Mouse (Mus musculus) layer of hippocampus, adult 8-10 months (tissue): ENCODE data around the gene C2cd4c. TPM values are rescaled to one million over a fixed set of nuclear protein-coding genes. Genes with fewer than 3 reads are reported as not detected.

ENCODE experiments used
- DNase-seq, 2 experiments: peaks; one replicate each; pipeline ENCODE4 v3.0.0; 2022; ENCODE audit warnings: low spot score in 2 of 2
- total RNA-seq, 4 experiments: library from RNA; stranded (reverse); gene quantifications; 2 replicates each; pipeline ENCODE4 v1.2.4; 2022

The C2cd4c gene
- total RNA-seq, 4 experiments from 2014 or later, result 13.4 to 17.6 (median 15.5) TPM

GRCm38 (mm10) chr10:79579781-79580180 is 34.0 kb downstream of the C2cd4c start:
- DNase-seq, result no peak

- no peak for DNase-seq
These were observed 34.9 kb downstream of the C2cd4c start for GRCm38 (mm10) chr10:79578891-79579290.

DNA sequence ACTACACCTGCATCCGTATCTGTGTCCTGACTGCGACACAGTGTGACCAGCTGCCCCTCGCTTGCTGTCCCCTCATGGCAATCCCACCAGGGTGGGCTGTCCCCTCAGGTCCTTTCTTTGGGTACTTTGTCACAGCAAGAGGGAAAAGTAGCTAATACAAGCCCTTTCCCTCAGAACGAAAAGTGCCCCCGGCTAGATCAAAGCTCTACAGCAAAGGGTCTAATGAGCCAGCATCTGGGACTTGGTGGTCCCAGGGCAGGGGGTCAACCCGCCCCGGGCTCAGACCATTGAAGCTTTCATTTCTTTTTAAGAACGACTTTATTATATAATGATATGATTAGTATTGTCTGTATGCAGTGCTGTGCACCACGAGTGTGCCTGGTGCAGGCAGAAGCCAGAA is 35.5 kb downstream of the C2cd4c start:
- no peak for DNase-seq

- DNase-seq, result no peak
These were observed 36.4 kb downstream of the C2cd4c start for GRCm38 (mm10) chr10:79577376-79577775.

DNA sequence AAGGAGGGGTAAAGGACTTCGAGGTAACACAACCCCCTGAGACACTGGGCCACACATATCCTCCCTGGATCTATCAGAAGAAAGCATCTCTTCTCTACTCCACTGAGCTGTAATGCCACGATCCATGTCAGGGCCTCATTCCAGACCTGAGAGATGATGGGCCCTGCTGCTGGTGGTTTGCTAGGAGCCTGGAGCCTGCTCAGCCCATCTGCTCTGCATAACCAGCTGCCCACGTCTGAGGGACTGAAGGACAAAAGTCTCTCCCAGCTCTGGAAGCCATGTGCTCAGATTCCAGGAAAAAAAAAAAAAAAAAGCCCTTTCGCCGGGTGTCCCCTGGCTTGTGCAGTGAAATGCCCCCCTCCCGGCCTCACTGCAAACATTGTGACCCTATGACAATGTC is 38.1 kb downstream of the C2cd4c start:
- no peak for DNase-seq

- DNase-seq, result no peak
These were observed 39.0 kb downstream of the C2cd4c start for GRCm38 (mm10) chr10:79574796-79575195.

GRCm38 (mm10) chr10:79574350-79574749 is 39.5 kb downstream of the C2cd4c start:
- DNase-seq, result no peak

GRCm38 (mm10) chr10:79573611-79574010 is 40.2 kb downstream of the C2cd4c start:
- no peak for DNase-seq

- DNase-seq, result no peak
These were observed 42.5 kb downstream of the C2cd4c start for GRCm38 (mm10) chr10:79571314-79571713.

- no peak for DNase-seq
These were observed 43.9 kb downstream of the C2cd4c start for GRCm38 (mm10) chr10:79569921-79570320.

DNA sequence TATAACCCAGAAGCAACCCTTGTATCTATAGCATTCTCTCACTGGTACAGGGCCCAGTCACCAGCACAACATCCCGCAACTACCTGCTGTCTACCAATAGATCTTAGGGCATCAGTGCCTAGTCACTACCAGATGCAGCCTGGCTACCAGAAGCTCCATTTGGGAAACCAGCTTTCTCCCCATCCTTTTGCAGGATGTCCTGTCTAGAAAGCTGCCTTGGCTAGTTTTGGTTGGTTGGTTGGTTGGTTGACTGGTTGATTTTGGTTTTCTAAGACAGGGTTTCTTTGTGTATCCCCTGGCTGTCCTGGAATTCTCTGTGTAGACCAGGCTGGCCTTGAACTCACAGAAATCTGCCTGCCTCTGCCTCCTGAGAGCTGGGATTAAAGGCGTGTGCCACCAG is 54.1 kb downstream of the C2cd4c start:
- DNase-seq, result no peak

DNA sequence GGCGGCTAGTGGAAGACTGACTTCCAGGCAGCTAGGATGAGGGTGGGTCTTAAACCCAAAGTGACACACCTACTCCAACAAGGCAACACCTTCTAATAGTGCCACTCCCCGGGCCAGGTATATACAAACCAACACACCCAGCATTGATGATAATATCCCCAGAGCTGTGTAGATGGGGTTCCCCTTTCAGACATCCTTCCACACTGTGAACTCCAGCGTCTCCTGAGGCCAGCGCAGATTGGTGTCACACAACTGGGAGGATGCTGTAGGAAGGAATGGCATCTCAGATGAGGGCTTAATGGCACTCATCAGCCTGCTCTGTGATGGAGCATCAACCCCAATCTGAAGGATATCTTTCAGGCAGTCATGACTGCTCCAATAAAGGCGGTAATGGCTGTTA is 56.3 kb downstream of the C2cd4c start:
- no peak for DNase-seq

DNA sequence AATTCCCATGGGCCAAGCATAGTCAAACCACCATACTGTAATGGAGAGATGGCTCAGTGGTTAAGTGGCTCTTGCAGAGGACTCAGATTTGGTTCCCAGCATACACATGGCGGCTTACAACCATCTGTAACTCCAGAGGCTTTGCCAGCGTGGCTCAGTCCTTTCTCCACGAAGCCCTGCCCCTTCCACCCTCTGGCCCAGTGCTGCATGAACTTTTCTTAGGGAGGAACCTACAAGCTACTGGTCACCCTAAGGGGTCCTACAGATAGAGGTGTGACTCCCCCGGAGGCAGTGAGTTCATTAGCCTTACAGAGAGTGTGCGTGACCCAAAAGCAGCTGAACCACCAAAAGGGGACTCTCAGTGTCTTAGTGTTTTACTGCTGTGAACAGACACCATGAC is 56.9 kb downstream of the C2cd4c start:
- no peak for DNase-seq

Other genes with a start within 250 kb of the C2cd4c start
- not detected for gene Vmn2r83, start 145.3 kb downstream of the C2cd4c start, total RNA-seq
- 1 to 10 TPM; 5.6 to 9.3 (median 6.9) TPM for gene Plpp2, start 80.2 kb downstream of the C2cd4c start, total RNA-seq
- 10 to 100 TPM; 51.2 to 72.3 (median 53.0) TPM for gene Mier2, start 58.8 kb downstream of the C2cd4c start, total RNA-seq
- under 1 TPM in 1 of 4 experiments, not detected in 3; 0.61 TPM for gene Theg, start 26.7 kb downstream of the C2cd4c start, total RNA-seq
- 10 to 100 TPM; 41.1 to 51.9 (median 45.4) TPM for gene Shc2, start 23.9 kb upstream of the C2cd4c start, total RNA-seq
- gene Odf3l2, start 31.7 kb upstream of the C2cd4c start, total RNA-seq, result under 1 TPM in 3 of 4 experiments, not detected in 1; 0.27 to 0.60 (median 0.39) TPM
- gene Madcam1, start 50.5 kb upstream of the C2cd4c start, total RNA-seq, result not detected
- gene Tpgs1, start 55.3 kb upstream of the C2cd4c start, total RNA-seq, result 10 to 100 TPM; 48.4 to 72.6 (median 64.3) TPM
- gene Cdc34, start 68.2 kb upstream of the C2cd4c start, total RNA-seq, result 10 to 100 TPM; 57.9 to 67.0 (median 66.1) TPM
- gene Gzmm, start 75.0 kb upstream of the C2cd4c start, total RNA-seq, result 1 to 10 TPM; 2.3 to 3.5 (median 3.3) TPM
- gene Bsg, start 90.5 kb upstream of the C2cd4c start, total RNA-seq, result 100 to 1,000 TPM; 515 to 593 (median 535) TPM
- gene Hcn2, start 102.6 kb upstream of the C2cd4c start, total RNA-seq, result 100 to 1,000 TPM; 120 to 128 (median 121) TPM
- gene Polrmt, start 132.6 kb upstream of the C2cd4c start, total RNA-seq, result 10 to 100 TPM; 44.5 to 58.2 (median 51.3) TPM
- 1 to 10 TPM; 1.7 to 4.6 (median 2.4) TPM for gene Fgf22, start 141.1 kb upstream of the C2cd4c start, total RNA-seq
- gene Rnf126, start 152.9 kb upstream of the C2cd4c start, total RNA-seq, result 10 to 100 TPM; 72.4 to 82.9 (median 75.8) TPM
- 1 to 10 TPM; 2.2 to 2.9 (median 2.4) TPM for gene Fstl3, start 163.2 kb upstream of the C2cd4c start, total RNA-seq
- gene Prss57, start 176.9 kb upstream of the C2cd4c start, total RNA-seq, result under 1 TPM in 3 of 4 experiments, not detected in 1; 0.43 to 0.83 (median 0.50) TPM
- gene Palm, start 179.5 kb upstream of the C2cd4c start, total RNA-seq, result 100 to 1,000 TPM; 244 to 264 (median 260) TPM
- 1 to 10 TPM in 2 of 4 experiments, not detected in 2; 1.6 to 1.9 TPM for gene Misp, start 207.0 kb upstream of the C2cd4c start, total RNA-seq
- 10 to 100 TPM; 67.7 to 76.4 (median 73.7) TPM for gene Ptbp1, start 240.4 kb upstream of the C2cd4c start, total RNA-seq